Mouse (Mus musculus): ENCODE measurements around the gene H2al1h. TPM values are rescaled to one million over a fixed set of nuclear protein-coding genes. Genes with fewer than 3 reads are reported as not detected.

H2al1h gene
- polyA plus RNA-seq, 1 experiment from 2014 or later: not detected

DNA sequence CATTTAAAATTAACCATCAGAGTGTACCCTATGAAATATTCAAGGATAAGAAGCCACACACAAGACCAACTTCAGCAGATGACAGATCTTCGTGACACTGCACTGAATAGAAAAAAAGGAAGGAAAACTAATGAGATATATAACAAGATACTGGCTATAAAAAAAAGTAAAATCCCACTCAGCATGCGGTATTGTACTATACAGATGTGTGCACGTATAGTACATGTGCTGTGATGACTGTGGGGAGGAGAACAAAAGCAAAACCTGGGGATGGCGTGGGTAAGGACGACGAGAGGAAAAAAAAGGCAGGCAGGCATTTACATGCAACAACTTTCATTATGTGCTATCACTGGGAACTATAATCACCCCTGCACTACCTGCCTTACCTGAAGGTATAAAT is 39.5 kb downstream of the H2al1h start:
- Histone ChIP-seq H3K9me3 (ENCODE audit: control insufficient read depth, low read length) (no peaks in the 10 kb centered on the region), H3K9ac (ENCODE audit: low read length) (no peak overlapping the region), H3K27me3 (ENCODE audit: control insufficient read depth, insufficient read depth, low read length) (0 out of 2 replicates have a peak, but pooled peaks cover 5% of the 10 kb centered on the region), H3K36me3 (ENCODE audit: control insufficient read depth, insufficient read depth, low read length) (no peaks in the 10 kb centered on the region), H3K4me2 (ENCODE audit: low read depth, severe bottlenecking) (no peak overlapping the region), H3K4me3 (ENCODE audit: low read depth, low read length) (no peak overlapping the region), H3K4me1 (ENCODE audit: control insufficient read depth, insufficient read depth, low read length) (0 out of 2 replicates have a peak, but pooled peaks cover 5% of the 10 kb centered on the region), H3K27ac (replicated peaks; ENCODE audit: low read depth, low read length) (no peak overlapping the region)
- ATAC-seq (ENCODE audit: insufficient number of reproducible peaks, low FRiP score, low TSS enrichment, low read depth): no peak
- WGBS: 78% methylated on average over 6 of the region's 6 CpGs
- no peak for DNase-seq (ENCODE audit: low spot score)

DNA sequence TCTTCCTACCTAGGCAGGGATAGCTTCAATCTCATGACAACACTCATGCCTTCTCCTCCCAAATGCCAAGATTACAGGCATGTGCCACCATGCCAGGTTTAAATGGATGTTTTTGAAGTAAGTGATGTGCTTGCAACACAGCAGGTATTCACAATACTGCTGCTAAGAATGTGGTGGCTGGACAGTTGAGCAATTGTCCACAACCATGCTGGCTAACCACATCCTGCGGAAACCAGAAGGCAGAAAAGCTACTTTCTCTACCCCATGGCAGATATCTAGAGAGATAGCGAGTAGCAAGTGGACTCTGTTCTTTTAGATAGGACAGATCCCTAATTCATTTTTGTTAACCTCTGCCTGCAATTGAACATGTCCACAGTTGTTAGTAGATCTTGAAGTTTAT is 40.0 kb downstream of the H2al1h start:
- DNase-seq (ENCODE audit: low spot score) (no peak), ATAC-seq (ENCODE audit: insufficient number of reproducible peaks, low FRiP score, low TSS enrichment, low read depth) (no peak)
- no peaks in the 10 kb centered on the region for H3K9me3 ChIP-seq (ENCODE audit: control insufficient read depth, low read length)
- no peak overlapping the region for H3K9ac ChIP-seq (ENCODE audit: low read length)
- 0 out of 2 replicates have a peak, but pooled peaks cover 5% of the 10 kb centered on the region for H3K4me1 ChIP-seq (ENCODE audit: control insufficient read depth, insufficient read depth, low read length)
- 0 out of 2 replicates have a peak, but pooled peaks cover under 1% of the 10 kb centered on the region for H3K27me3 ChIP-seq (ENCODE audit: control insufficient read depth, insufficient read depth, low read length)
- no peak overlapping the region for H3K4me3 ChIP-seq (ENCODE audit: low read depth, low read length)
- H3K27ac ChIP-seq (replicated peaks; ENCODE audit: low read depth, low read length): no peak overlapping the region
- H3K36me3 ChIP-seq (ENCODE audit: control insufficient read depth, insufficient read depth, low read length): no peaks in the 10 kb centered on the region
- H3K4me2 ChIP-seq (ENCODE audit: low read depth, severe bottlenecking): no peak overlapping the region
- WGBS: 87% methylated on average over 2 of the region's 2 CpGs

DNA sequence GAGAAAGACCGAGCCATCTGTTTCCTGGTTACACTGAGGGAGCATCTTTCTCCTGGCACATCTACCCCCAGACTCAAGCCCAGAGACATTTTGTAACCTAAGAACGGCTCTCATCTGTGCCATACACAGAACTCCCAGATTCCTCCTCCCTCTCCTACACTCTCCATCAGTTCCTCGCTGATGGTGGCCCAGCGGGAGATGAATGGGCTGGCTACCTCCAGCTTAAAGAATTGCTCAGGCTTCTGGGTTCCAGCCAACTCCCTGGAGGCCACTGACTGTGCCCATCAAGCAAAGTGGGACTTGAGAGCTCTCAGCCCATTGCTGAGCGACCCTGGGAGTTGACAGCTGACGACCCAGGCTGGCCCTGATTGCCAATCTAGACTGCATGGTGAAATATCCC is 42.6 kb downstream of the H2al1h start:
- no peak overlapping the region for H3K4me3 ChIP-seq (ENCODE audit: low read depth, low read length)
- H3K9ac ChIP-seq (ENCODE audit: low read length): no peak overlapping the region
- no peak overlapping the region for H3K4me2 ChIP-seq (ENCODE audit: low read depth, severe bottlenecking)
- no peak for DNase-seq (ENCODE audit: low spot score)
- H3K4me1 ChIP-seq (ENCODE audit: control insufficient read depth, insufficient read depth, low read length): 0 out of 2 replicates have a peak, but pooled peaks cover 5% of the 10 kb centered on the region
- WGBS: 62% methylated on average over 6 of the region's 6 CpGs
- no peaks in the 10 kb centered on the region for H3K27me3 ChIP-seq (ENCODE audit: control insufficient read depth, insufficient read depth, low read length)
- no peaks in the 10 kb centered on the region for H3K9me3 ChIP-seq (ENCODE audit: control insufficient read depth, low read length)
- ATAC-seq (ENCODE audit: insufficient number of reproducible peaks, low FRiP score, low TSS enrichment, low read depth): no peak
- no peaks in the 10 kb centered on the region for H3K36me3 ChIP-seq (ENCODE audit: control insufficient read depth, insufficient read depth, low read length)
- no peak overlapping the region for H3K27ac ChIP-seq (replicated peaks; ENCODE audit: low read depth, low read length)

DNA sequence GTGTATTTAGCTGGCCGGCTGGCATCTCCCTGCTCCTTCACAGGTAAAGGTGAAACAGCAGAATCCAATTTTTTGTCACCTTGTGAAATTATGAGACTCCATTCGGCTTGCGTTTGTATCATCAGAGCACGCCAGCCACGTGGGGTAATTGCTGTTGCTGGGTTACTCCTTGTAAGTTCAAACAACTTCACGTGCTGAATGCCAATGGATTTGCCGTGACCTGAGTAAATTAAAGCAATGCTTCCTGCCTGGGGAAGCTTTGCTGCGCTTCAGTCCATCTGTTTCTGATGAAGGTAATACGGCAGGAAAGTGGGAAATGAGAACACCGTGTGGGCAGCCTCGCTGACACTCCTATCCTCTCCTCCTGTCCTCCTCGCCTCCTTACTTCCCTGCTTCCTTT is 43.9 kb downstream of the H2al1h start:
- Histone ChIP-seq H3K4me1 (ENCODE audit: control insufficient read depth, insufficient read depth, low read length) (0 out of 2 replicates have a peak, but pooled peaks cover 5% of the 10 kb centered on the region), H3K9me3 (ENCODE audit: control insufficient read depth, low read length) (no peaks in the 10 kb centered on the region), H3K4me2 (ENCODE audit: low read depth, severe bottlenecking) (no peak overlapping the region), H3K27me3 (ENCODE audit: control insufficient read depth, insufficient read depth, low read length) (no peaks in the 10 kb centered on the region), H3K36me3 (ENCODE audit: control insufficient read depth, insufficient read depth, low read length) (no peaks in the 10 kb centered on the region), H3K4me3 (ENCODE audit: low read depth, low read length) (no peak overlapping the region), H3K27ac (replicated peaks; ENCODE audit: low read depth, low read length) (no peak overlapping the region), H3K9ac (ENCODE audit: low read length) (no peak overlapping the region)
- DNase-seq (ENCODE audit: low spot score) (peak; percentile 46), ATAC-seq (ENCODE audit: insufficient number of reproducible peaks, low FRiP score, low TSS enrichment, low read depth) (no peak)
- WGBS: 33% methylated on average over 12 of the region's 12 CpGs

Other genes with a start within 250 kb of the H2al1h start
- not detected in 2 replicates for gene H2al1a, start 22.2 kb upstream of the H2al1h start, polyA plus RNA-seq (2014; fragmentation: Nextera tagmentation; extraction: Ambion mirVana)
- not detected in 2 replicates for gene H2al1b, start 19.1 kb upstream of the H2al1h start, polyA plus RNA-seq (2014; fragmentation: Nextera tagmentation; extraction: Ambion mirVana)
- gene H2al1c, start 15.8 kb upstream of the H2al1h start, polyA plus RNA-seq (2014; fragmentation: Nextera tagmentation; extraction: Ambion mirVana): not detected in 2 replicates
- not detected in 2 replicates for gene H2al1d, start 12.7 kb upstream of the H2al1h start, polyA plus RNA-seq (2014; fragmentation: Nextera tagmentation; extraction: Ambion mirVana)
- gene H2al1e, start 9.6 kb upstream of the H2al1h start, polyA plus RNA-seq (2014; fragmentation: Nextera tagmentation; extraction: Ambion mirVana): not detected in 2 replicates
- not detected in 2 replicates for gene H2al1f, start 6.3 kb upstream of the H2al1h start, polyA plus RNA-seq (2014; fragmentation: Nextera tagmentation; extraction: Ambion mirVana)
- not detected in 2 replicates for gene H2al1g, start 3.2 kb upstream of the H2al1h start, polyA plus RNA-seq (2014; fragmentation: Nextera tagmentation; extraction: Ambion mirVana)
- gene H2al1i, start 3.2 kb downstream of the H2al1h start, polyA plus RNA-seq (2014; fragmentation: Nextera tagmentation; extraction: Ambion mirVana): not detected in 2 replicates
- not detected in 2 replicates for gene H2al1j, start 6.3 kb downstream of the H2al1h start, polyA plus RNA-seq (2014; fragmentation: Nextera tagmentation; extraction: Ambion mirVana)

Measured in limb, embryonic 11.5 days (tissue).